Mouse (Mus musculus) bone marrow, adult 2 months (tissue): ENCODE data around the gene Zhx3.

Source experiments
- CTCF ChIP-seq: fragments of 200-500 bp; IDR thresholded peaks from 2 replicates; pipeline ENCODE4 v1.5.1; 2011; ENCODE audit warnings: low read length, control low read depth; ENCODE audit not compliant: control insufficient read depth, insufficient read depth
- POLR2A ChIP-seq: fragments of 200-500 bp; IDR thresholded peaks from 2 replicates; pipeline ENCODE4 v1.6.1; 2011; ENCODE audit warnings: low read depth, mild to moderate bottlenecking, control low read depth, low read length, borderline replicate concordance; ENCODE audit not compliant: control insufficient read depth

DNA sequence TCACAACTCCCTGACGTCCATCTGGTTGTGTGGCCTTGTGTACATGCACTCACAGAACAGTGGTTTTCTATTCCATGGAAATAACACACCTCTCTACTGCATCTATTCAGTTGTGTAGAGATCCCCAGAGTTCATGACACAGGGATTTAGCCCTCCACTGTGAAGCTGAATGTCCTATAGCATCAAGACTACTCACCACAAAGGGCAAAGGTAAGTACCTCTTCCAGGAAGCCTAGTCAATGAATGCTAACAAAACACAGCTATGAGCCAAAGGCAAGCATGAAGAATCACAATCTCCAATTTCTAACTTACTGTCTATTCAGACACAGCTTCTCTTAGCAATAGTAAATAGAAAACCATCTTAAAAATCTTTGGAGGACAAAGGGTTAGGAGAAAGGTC, 25.1 kb downstream of the Zhx3 start:
- TF ChIP-seq CTCF (no peak), POLR2A (no peak)
